Mouse (Mus musculus): ENCODE results near the gene Hspb7.

Hspb7 gene

DNA sequence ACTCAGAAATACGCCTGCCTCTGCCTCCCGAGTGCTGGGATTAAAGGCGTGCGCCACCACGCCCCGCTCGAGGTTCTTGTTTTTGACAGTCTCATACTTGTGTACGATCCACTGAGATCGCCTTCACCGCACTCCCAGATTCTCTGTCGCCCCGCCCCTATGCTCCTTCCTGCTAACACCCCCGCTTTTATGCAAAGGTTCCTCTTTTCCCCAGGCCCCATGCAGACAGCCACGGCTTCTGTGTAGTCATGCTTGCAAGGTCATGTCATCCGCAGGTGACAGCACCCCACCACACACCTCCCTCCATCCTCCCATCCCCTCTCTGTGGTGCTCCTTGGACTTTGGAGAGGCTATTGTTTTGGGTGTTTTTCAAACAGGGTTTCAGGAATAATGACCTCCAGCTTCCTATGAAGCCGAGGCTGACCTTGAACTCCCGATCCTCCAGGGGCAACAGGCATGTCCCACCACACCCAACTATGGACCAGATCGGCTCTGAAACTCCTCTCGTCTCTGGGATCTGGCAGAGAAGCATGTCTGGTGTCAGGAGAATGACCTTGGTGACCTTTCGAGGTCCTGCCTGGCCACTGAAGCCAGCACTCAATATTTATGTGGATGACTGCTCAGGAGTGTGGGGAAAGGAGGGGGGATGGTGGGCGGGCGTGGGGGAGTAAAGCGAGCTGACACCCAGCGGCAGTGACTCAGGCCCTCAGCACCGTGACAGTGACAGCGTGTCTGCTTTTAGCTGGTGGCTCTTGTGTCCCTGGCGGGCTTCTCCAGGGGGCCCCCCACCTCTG, 984 bp upstream of the Hspb7 start:
- DNase-seq (ENCODE audit: low spot score), result no peak

- DNase-seq (ENCODE audit: low spot score), result no peak
These were observed 307 bp downstream of the Hspb7 start for GRCm38 (mm10) chr4:141420886-141421285.

- DNase-seq (ENCODE audit: low spot score), result no peak
These were observed 844 bp downstream of the Hspb7 start for GRCm38 (mm10) chr4:141421423-141421822.

DNA sequence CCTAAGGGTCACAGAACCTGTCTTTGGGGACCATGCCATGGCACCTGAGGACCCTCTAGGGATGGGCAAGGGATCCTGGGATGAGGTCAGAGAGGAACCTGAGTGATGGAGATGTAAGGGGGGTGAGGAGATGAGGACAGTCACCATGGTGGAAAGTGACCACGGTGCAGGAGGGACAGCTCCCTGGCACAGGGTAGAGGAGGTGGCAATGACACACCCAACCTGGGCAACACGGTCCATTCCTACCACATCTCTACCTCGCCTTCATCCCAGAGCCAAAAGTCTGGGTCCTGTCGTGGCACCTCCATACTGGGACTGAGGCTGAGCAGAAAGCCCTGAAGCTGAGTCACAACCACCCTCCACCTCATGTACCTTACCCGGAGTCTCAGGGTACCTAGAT, 2.3 kb downstream of the Hspb7 start:
- no peak for DNase-seq (ENCODE audit: low spot score)

DNA sequence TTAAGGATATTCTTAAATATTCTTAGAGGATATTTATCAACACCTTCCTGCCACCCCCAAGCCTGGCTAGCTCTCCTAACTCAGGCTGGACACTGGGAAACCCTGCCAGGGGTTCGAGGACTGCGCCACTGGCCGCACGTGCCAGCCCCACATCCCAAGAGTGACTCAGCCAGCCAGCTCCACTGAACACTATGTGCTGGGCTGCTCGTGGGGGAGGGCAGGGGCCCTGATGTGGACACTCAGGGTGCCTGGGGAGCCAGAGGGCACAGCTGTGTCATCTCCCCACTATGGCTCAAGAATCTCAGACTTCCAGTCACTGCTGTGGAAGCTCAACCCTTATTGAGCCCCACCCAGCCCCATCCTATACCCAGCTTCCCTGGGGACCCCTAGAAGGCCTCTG, 2.7 kb downstream of the Hspb7 start:
- no peak for DNase-seq (ENCODE audit: low spot score)

- no peak for DNase-seq (ENCODE audit: low spot score)
These were observed 3.3 kb downstream of the Hspb7 start for GRCm38 (mm10) chr4:141423691-141424431.

GRCm38 (mm10) chr4:141425484-141426479, 5.2 kb downstream of the Hspb7 start:
- DNase-seq (ENCODE audit: low spot score), result peak; percentile 47

DNA sequence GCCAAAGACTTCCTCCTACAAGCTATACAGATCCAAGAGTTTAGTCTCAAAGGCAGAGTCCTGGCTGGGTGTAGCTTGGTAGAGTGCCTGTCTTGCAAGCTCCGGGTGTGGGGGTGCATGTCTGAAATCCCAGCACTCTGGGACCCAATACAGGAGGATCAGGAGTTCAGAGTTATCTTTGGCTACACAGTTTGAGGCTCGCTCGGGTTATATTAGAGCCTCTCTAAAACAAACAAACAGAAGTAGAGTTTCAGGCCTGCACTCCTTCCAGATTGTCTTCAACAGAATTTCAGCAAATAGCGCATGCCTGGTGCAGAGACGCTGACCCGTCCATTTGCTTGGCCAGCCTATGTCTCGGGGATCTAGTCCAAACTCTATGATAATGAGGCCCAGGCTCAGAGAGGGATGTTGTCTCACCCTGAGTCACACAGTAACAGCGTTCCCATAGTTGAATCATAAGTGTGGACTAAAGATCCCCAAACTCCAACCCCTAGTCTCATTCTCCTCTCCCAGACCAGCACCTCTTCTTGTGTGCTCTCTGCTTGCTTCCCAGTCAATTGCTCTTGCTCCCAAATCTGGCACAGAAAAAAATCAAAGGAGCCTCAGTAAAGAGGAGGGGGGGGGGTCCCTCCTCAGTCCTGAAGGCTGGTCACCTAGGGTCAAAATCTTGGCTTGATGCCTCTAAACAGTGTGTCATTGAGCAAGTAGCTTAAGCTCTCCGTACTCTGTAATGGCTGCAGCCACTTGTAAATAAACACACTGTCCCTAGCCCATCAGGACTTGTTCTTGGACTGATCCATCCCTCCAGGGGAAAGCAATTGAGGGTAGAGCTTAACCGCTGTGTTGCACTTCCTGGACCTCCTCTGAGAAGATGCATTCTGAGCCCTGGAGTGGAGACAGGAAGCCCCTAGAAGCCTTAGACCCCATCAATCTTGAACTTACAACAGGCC, 6.5 kb downstream of the Hspb7 start:
- no peak for DNase-seq (ENCODE audit: low spot score)

DNA sequence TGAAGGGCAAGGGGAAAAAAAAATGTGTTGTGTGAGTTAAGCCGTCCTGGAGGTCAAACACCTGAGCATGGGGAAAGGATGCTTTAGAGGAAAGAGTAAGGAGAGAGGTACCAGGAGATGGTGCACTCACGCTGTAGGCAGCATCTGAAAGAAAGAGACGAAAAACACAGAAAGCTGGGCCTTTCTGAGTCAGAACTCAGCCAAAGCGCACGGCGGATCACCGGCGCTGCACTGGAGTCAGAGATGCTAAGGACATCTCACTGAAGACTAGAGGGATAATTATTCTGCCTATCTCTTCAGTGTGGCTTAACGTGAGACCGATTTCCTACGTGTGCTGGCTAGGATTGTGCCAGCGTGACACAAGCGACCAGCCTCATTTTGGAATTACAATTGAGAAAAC, 7.3 kb downstream of the Hspb7 start:
- DNase-seq (ENCODE audit: low spot score), result no peak

DNA sequence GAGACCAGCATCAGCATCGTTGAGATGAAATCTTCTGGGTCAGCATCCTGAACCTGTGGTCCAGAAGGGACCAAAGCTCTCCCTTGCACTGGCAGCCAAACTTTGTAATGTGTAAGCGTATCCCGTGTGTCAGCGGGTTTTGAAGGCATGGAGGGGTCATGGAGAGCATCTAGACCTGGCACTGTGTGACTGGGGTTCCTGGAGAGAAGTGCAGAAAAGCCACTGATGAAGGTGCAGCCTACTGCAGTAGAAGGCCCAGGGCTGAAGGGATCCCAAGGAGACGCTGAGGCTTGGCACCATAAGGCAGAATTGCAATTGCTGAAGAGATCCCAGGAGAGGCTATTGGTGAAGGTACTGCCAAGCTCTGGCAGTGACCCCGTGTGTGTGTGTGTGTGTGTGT, 8.8 kb downstream of the Hspb7 start:
- DNase-seq (ENCODE audit: low spot score), result no peak

GRCm38 (mm10) chr4:141429847-141430246, 9.3 kb downstream of the Hspb7 start:
- peak; percentile 29 for DNase-seq (ENCODE audit: low spot score)

GRCm38 (mm10) chr4:141430997-141431396, 10.4 kb downstream of the Hspb7 start:
- peak; percentile 81 for DNase-seq (ENCODE audit: low spot score)

GRCm38 (mm10) chr4:141432666-141433065, 12.1 kb downstream of the Hspb7 start:
- no peak for DNase-seq (ENCODE audit: low spot score)

DNA sequence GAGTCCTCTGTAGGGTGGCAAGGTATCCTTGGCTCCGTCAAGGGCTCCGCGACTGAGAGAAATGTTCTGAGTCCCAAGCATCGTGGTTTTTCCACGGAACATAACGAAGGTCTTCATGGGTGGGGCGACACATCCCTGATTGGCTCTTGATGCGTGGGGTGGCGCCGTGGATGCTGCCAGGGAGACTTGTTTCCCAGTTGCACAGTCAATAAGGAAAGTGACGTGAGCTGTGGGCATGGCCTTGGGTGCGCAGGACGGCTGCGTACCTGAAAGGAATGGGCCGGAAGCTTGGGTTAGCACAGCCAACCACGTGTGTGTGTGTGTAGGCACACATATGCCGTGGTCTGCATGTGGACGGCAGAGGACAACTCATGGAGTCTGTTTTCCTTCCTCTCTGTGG, 12.6 kb downstream of the Hspb7 start:
- DNase-seq (ENCODE audit: low spot score), result no peak

DNA sequence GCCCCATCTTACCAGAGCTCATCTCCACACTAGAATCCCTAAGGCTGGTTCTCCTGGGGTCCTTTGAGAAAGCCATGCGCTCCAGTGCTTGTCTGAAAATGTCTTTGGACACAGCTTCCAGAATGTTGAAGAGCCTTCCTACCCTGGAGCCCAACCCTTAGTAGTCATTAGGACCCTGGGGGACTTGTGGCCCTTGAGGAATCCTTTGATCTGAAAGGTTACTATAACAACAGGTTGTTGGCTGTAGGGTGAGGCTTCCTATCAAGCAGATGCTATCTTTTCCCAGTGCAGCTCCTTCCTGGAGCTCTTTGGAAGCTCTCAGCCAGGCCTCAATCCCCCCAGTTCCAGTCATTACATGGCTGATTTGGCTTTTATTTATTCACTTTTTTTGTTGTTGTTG, 15.4 kb downstream of the Hspb7 start, which contains the start of gene Srarp:
Gene Srarp (minus strand): TSS at position 132 of the 400 bp plus-strand sequence.
- no peak for DNase-seq (ENCODE audit: low spot score)

- DNase-seq (ENCODE audit: low spot score), result no peak
These were observed 18.7 kb downstream of the Hspb7 start for GRCm38 (mm10) chr4:141439083-141439803.

DNA sequence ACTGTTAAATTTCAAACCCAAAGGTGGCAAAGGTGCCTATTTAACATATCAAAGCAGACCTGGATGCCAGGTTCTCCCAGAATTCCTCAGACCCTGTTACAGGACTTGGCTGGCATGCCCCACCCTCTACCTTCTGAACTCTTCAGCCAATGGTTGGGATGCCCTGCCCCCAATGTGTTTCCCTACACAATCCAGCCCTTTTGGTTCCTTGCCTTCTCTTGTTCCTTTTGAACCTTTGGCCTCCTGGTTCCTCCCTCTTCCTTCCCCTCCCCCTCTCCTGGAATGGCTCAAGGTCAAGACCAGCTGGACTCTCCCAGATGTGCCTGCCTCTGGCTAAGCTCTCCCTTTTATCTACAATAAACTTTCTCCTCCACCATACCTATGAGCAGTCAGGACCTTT, 20.3 kb downstream of the Hspb7 start:
- no peak for DNase-seq (ENCODE audit: low spot score)

DNA sequence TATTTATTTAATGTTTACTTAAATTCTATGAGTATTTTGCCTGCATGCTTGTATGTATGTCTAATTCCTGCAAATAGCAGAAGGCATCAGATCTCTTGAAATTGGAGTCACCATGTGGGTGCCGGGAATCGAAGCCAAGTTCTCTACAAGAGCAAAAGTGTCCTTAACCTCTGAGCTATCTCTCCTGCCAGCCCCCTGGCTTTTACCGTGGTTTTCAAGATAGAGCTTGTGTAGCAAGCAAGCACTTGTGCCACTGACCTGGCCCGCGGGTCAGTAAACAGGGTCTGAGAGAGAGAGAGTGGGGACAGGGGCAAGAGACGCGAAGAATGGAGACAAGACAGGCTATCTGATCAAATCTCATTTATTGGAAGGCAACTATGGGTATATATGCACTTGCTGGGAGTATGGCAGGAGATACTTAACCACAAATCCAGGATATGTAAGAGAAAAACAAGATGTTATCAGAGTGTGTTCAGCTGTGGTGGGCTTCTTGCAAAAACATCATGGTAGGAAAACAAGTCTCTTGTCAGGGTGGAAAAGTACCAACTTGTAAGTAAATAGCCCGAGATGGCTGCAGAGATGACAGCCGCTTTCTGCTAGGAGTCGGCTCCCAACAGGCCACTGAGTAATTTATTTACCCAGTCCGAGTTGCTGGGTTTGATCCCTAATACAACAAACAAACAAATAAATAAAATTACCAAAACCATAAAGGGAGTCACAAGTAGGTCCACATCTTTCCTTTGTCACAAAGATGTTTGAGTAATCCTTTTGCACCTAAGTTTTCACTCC, 23.3 kb downstream of the Hspb7 start:
- no peak for DNase-seq (ENCODE audit: low spot score)

Data from embryo, embryonic 10.5 days (tissue).